Mouse (Mus musculus): ENCODE results near the gene Lcp2. TPM values are rescaled to one million over a fixed set of nuclear protein-coding genes. Genes with fewer than 3 reads are reported as not detected.

The Lcp2 gene
- polyA plus RNA-seq, 1 experiment = not detected

DNA sequence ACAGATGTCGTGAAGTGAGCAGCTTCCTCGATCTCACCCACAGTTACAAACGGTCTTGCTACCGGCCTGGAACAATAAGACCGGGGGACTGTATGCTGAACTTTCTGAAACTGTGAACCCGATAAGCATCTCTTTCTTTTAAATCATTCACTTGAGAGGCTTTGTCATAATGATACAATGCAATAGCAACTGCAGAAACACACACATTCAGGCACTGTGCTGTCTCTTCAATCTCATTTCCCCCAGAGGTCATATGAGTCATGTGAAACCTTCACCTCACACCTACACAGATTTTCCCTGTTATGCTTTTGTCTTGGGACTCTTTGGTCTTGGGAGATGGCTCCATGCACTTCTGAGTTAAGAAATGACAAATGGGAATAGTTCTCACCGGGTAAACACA is 65.2 kb downstream of the Lcp2 start:
- H3K9me3 ChIP-seq (replicated peaks; ENCODE audit: control insufficient read depth, insufficient read depth, low read length, poor library complexity, severe bottlenecking) = no peaks in the 10 kb centered on the region
- H3K27me3 ChIP-seq (ENCODE audit: control insufficient read depth, insufficient read depth, low read length, poor library complexity, severe bottlenecking) = no peaks in the 10 kb centered on the region
- peaks cover 8% of the 10 kb centered on the region for H3K4me1 ChIP-seq (ENCODE audit: control insufficient read depth, insufficient read depth, low read length)
- H3K27ac ChIP-seq (ENCODE audit: insufficient read depth, low read length) = no peak overlapping the region
- H3K4me3 ChIP-seq (ENCODE audit: low read depth, low read length) = no peak overlapping the region
- no peak overlapping the region for H3K9ac ChIP-seq (ENCODE audit: low read depth, poor library complexity, severe bottlenecking)
- TF ChIP-seq CTCF (IDR thresholded peaks at IDR 0.05; ENCODE audit: low read depth, low read length) (no peak), EP300 (IDR thresholded peaks at IDR 0.05; ENCODE audit: insufficient read depth, low read depth, low read length) (no peak), POLR2A (IDR thresholded peaks at IDR 0.05; ENCODE audit: insufficient read depth, low read length) (no peak)
- H3K36me3 ChIP-seq (ENCODE audit: control insufficient read depth, insufficient read depth, low read length, poor library complexity, severe bottlenecking) = no peaks in the 10 kb centered on the region

DNA sequence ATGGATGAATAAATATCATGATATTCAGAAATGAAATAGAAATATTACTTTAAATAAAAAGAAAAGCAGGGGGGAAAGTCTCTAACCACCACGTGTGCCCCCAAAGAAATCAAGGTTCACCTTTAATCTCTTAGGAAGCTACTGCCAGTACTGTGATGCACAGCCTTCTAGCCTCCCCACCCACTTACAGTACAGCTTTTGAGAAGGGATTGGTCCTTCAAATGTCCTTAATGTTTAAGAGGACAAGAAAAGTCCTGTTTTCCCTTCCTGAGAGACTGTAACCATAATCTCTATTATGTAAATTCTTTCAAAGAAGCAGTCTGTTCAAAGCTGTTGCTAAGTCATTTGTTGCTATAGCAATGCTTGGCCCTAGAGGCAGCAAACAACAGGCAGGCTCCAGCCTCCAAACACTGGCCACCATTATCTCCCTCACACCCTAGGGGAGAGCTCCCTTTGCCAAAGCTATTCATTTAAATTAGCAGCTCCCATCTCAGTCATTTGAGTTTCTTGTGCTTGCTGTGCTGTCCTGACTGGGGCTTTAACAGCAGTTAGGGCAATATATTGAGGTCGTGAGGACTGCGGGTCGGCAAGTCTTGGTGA is 66.2 kb downstream of the Lcp2 start:
- no peaks in the 10 kb centered on the region for H3K9me3 ChIP-seq (replicated peaks; ENCODE audit: control insufficient read depth, insufficient read depth, low read length, poor library complexity, severe bottlenecking)
- H3K36me3 ChIP-seq (ENCODE audit: control insufficient read depth, insufficient read depth, low read length, poor library complexity, severe bottlenecking) = no peaks in the 10 kb centered on the region
- TF ChIP-seq CTCF (IDR thresholded peaks at IDR 0.05; ENCODE audit: low read depth, low read length) (no peak), EP300 (IDR thresholded peaks at IDR 0.05; ENCODE audit: insufficient read depth, low read depth, low read length) (peak; percentile 95)
- H3K27me3 ChIP-seq (ENCODE audit: control insufficient read depth, insufficient read depth, low read length, poor library complexity, severe bottlenecking) = no peaks in the 10 kb centered on the region
- peaks cover 8% of the 10 kb centered on the region for H3K4me1 ChIP-seq (ENCODE audit: control insufficient read depth, insufficient read depth, low read length)
- H3K9ac ChIP-seq (ENCODE audit: low read depth, poor library complexity, severe bottlenecking) = no peak overlapping the region
- H3K27ac ChIP-seq (ENCODE audit: insufficient read depth, low read length) = peak overlapping the region; percentile 81
- no peak overlapping the region for H3K4me3 ChIP-seq (ENCODE audit: low read depth, low read length)

DNA sequence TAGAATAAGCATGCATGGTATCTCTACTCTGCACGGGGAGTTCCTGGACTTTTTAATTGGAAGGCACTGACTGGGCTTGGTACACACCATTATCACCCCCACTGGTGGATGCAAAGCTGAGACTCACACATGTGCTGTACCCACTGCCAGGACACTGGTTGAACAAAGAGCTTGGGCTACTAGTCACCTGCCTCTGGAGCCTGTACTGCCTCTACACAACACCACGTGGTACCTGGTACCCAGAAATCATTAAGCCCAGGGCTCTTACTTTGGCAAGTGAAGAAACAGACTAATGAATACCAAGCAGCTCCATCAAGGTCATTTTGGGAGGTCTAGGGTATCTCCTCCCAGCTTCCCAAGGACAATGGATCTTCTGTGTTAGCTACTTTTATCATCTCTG is 67.0 kb downstream of the Lcp2 start:
- TF ChIP-seq POLR2A (IDR thresholded peaks at IDR 0.05; ENCODE audit: insufficient read depth, low read length) (no peak), EP300 (IDR thresholded peaks at IDR 0.05; ENCODE audit: insufficient read depth, low read depth, low read length) (no peak), CTCF (IDR thresholded peaks at IDR 0.05; ENCODE audit: low read depth, low read length) (no peak)
- Histone ChIP-seq H3K4me1 (ENCODE audit: control insufficient read depth, insufficient read depth, low read length) (peaks cover 8% of the 10 kb centered on the region), H3K27me3 (ENCODE audit: control insufficient read depth, insufficient read depth, low read length, poor library complexity, severe bottlenecking) (no peaks in the 10 kb centered on the region), H3K9ac (ENCODE audit: low read depth, poor library complexity, severe bottlenecking) (no peak overlapping the region), H3K9me3 (replicated peaks; ENCODE audit: control insufficient read depth, insufficient read depth, low read length, poor library complexity, severe bottlenecking) (no peaks in the 10 kb centered on the region), H3K27ac (ENCODE audit: insufficient read depth, low read length) (no peak overlapping the region), H3K4me3 (ENCODE audit: low read depth, low read length) (no peak overlapping the region), H3K36me3 (ENCODE audit: control insufficient read depth, insufficient read depth, low read length, poor library complexity, severe bottlenecking) (no peaks in the 10 kb centered on the region)

DNA sequence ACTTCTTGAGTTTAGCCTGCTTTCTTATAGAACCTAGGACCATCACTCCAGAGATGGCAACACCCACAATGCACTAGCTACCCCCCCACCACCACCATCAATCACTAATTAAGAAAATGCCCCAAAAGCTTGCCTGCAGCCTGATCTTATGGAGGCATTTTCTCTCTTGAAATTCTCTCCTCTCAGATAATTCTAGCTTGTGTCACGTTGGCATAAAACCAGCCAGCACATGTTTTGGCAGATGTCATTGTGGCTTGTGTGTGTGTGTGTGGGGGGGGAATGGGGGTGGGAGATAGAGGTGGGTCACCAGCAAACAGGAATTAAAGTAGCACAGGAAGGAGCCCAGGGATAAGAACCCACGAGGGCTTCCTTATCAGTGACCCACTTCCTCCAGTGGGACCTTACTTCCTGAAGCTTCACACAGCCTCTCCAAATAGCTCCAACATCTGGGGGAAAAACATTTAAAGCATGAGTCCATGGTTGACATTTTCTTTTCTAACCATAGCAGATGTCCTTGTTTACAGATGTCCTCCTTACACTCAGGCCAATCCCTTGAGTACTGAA is 69.9 kb downstream of the Lcp2 start:
- TF ChIP-seq EP300 (IDR thresholded peaks at IDR 0.05; ENCODE audit: insufficient read depth, low read depth, low read length) = no peak
- TF ChIP-seq POLR2A (IDR thresholded peaks at IDR 0.05; ENCODE audit: insufficient read depth, low read length) = no peak
- TF ChIP-seq CTCF (IDR thresholded peaks at IDR 0.05; ENCODE audit: low read depth, low read length) = no peak
- peaks cover 8% of the 10 kb centered on the region for H3K4me1 ChIP-seq (ENCODE audit: control insufficient read depth, insufficient read depth, low read length)
- H3K27me3 ChIP-seq (ENCODE audit: control insufficient read depth, insufficient read depth, low read length, poor library complexity, severe bottlenecking) = no peaks in the 10 kb centered on the region
- no peak overlapping the region for H3K27ac ChIP-seq (ENCODE audit: insufficient read depth, low read length)
- no peaks in the 10 kb centered on the region for H3K36me3 ChIP-seq (ENCODE audit: control insufficient read depth, insufficient read depth, low read length, poor library complexity, severe bottlenecking)
- no peaks in the 10 kb centered on the region for H3K9me3 ChIP-seq (replicated peaks; ENCODE audit: control insufficient read depth, insufficient read depth, low read length, poor library complexity, severe bottlenecking)
- no peak overlapping the region for H3K9ac ChIP-seq (ENCODE audit: low read depth, poor library complexity, severe bottlenecking)
- H3K4me3 ChIP-seq (ENCODE audit: low read depth, low read length) = no peak overlapping the region

DNA sequence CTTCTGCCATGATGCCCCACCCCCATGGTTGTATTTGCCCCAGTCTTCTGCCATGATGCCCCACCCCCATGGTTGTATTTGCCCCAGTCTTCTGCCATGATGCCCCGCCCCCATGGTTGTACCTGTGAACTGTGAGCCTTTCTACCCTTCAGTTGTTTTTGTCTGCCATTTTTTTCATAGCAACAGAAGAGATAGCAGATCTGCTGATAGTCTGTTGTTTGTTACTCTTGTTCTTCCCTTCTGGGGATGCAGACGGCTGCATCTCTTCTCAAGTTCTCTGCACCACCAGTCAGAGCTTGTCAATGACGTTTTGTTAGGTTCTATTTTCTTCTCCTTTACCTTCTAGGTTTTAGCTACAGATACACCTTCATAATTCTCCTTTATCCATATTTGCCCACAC is 70.9 kb downstream of the Lcp2 start:
- Histone ChIP-seq H3K36me3 (ENCODE audit: control insufficient read depth, insufficient read depth, low read length, poor library complexity, severe bottlenecking) (no peaks in the 10 kb centered on the region), H3K4me3 (ENCODE audit: low read depth, low read length) (no peak overlapping the region), H3K27ac (ENCODE audit: insufficient read depth, low read length) (no peak overlapping the region), H3K9me3 (replicated peaks; ENCODE audit: control insufficient read depth, insufficient read depth, low read length, poor library complexity, severe bottlenecking) (no peaks in the 10 kb centered on the region), H3K4me1 (ENCODE audit: control insufficient read depth, insufficient read depth, low read length) (peaks cover 5% of the 10 kb centered on the region), H3K27me3 (ENCODE audit: control insufficient read depth, insufficient read depth, low read length, poor library complexity, severe bottlenecking) (no peaks in the 10 kb centered on the region), H3K9ac (ENCODE audit: low read depth, poor library complexity, severe bottlenecking) (no peak overlapping the region)
- no peak for TF ChIP-seq CTCF (IDR thresholded peaks at IDR 0.05; ENCODE audit: low read depth, low read length)
- TF ChIP-seq POLR2A (IDR thresholded peaks at IDR 0.05; ENCODE audit: insufficient read depth, low read length) = no peak
- TF ChIP-seq EP300 (IDR thresholded peaks at IDR 0.05; ENCODE audit: insufficient read depth, low read depth, low read length) = no peak

DNA sequence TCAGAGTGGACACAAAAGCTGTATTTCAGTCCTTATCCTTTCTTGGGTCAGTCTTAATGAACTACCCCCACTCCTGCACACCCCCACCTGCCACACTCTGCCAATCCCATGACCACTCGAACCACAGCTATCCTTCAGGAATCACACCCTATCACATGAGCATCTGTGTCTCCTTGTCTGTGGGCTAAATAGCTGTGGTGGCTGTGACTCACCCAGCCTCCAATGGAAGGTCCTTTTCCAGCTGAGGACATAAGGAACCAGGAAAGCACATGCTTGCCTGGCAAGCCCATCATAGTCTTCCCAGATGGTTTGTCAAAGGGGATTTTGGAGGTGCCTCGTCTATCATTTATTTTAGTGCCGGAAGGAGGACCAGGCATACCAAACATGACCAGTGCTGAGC is 71.6 kb downstream of the Lcp2 start:
- Histone ChIP-seq H3K27me3 (ENCODE audit: control insufficient read depth, insufficient read depth, low read length, poor library complexity, severe bottlenecking) (no peaks in the 10 kb centered on the region), H3K4me3 (ENCODE audit: low read depth, low read length) (no peak overlapping the region), H3K4me1 (ENCODE audit: control insufficient read depth, insufficient read depth, low read length) (peaks cover 5% of the 10 kb centered on the region), H3K27ac (ENCODE audit: insufficient read depth, low read length) (no peak overlapping the region), H3K9ac (ENCODE audit: low read depth, poor library complexity, severe bottlenecking) (no peak overlapping the region), H3K36me3 (ENCODE audit: control insufficient read depth, insufficient read depth, low read length, poor library complexity, severe bottlenecking) (no peaks in the 10 kb centered on the region), H3K9me3 (replicated peaks; ENCODE audit: control insufficient read depth, insufficient read depth, low read length, poor library complexity, severe bottlenecking) (no peaks in the 10 kb centered on the region)
- TF ChIP-seq POLR2A (IDR thresholded peaks at IDR 0.05; ENCODE audit: insufficient read depth, low read length) (no peak), EP300 (IDR thresholded peaks at IDR 0.05; ENCODE audit: insufficient read depth, low read depth, low read length) (no peak), CTCF (IDR thresholded peaks at IDR 0.05; ENCODE audit: low read depth, low read length) (no peak)

All from ES-Bruce4 (cell line).